Mouse (Mus musculus) MEL (cell line): ENCODE data around the gene Grm5. TPM values are rescaled to one million over a fixed set of nuclear protein-coding genes. Genes with fewer than 3 reads are reported as not detected.

Experiments
- DNase-seq: peaks from one replicate; pipeline ENCODE4 v3.0.0; 2011; ENCODE audit warnings: low read depth, low spot score
- H3K27ac ChIP-seq: 2 replicates; pipeline ENCODE4 v1.5.1; 2012; ENCODE audit warnings: low read depth, mild to moderate bottlenecking, control low read depth, low read length, moderate library complexity; ENCODE audit not compliant: control insufficient read depth
- H3K27me3 ChIP-seq, 2 experiments: fragments of 150-350 bp in 1 of 2; sonication (generic) in 1 of 2; 2 replicates each; pipeline ENCODE4 v1.6.1; 2012; ENCODE audit warnings: low read length in 2 of 2, mild to moderate bottlenecking in 2 of 2, improper control_type of control experiment in 1 of 2, moderate library complexity in 1 of 2; ENCODE audit not compliant: insufficient read depth in 2 of 2, control insufficient read depth in 1 of 2
- H3K36me3 ChIP-seq, 2 experiments: 2 replicates each; pipeline ENCODE4 v1.6.1; 2012 to 2014; ENCODE audit warnings: low read length in 2 of 2, improper control_type of control experiment in 1 of 2, inconsistent platforms in 1 of 2, mild to moderate bottlenecking in 1 of 2; ENCODE audit not compliant: insufficient read depth in 2 of 2, control insufficient read depth in 1 of 2
- H3K4me1 ChIP-seq, 2 experiments: fragments of 150-350 bp in 1 of 2; sonication (generic) in 1 of 2; 2 replicates each; pipeline ENCODE4 v1.6.1; 2012; ENCODE audit warnings: low read length in 2 of 2, improper control_type of control experiment in 1 of 2, mild to moderate bottlenecking in 1 of 2; ENCODE audit not compliant: insufficient read depth in 2 of 2, control insufficient read depth in 1 of 2
- H3K4me3 ChIP-seq, 2 experiments: fragments of 150-350 bp in 1 of 2; sonication (generic) in 1 of 2; 2 replicates each; pipeline ENCODE4 v1.5.1; 2012; ENCODE audit warnings: low read depth in 2 of 2, low read length in 2 of 2, mild to moderate bottlenecking in 2 of 2, moderate library complexity in 2 of 2, control low read depth in 1 of 2, improper control_type of control experiment in 1 of 2; ENCODE audit not compliant: control insufficient read depth in 1 of 2, insufficient read depth in 1 of 2
- H3K79me2 ChIP-seq: 2 replicates; pipeline ENCODE4 v1.6.1; 2012; ENCODE audit warnings: mild to moderate bottlenecking, low read length, moderate library complexity; ENCODE audit not compliant: control insufficient read depth, poor library complexity, insufficient read depth
- H3K9ac ChIP-seq: 2 replicates; pipeline ENCODE4 v1.6.1; 2012; ENCODE audit warnings: low read depth, mild to moderate bottlenecking, control low read depth, low read length, moderate library complexity; ENCODE audit not compliant: control insufficient read depth, poor library complexity, severe bottlenecking
- H3K9me3 ChIP-seq: fragments of 150-350 bp; sonication (generic); replicated peaks from 2 replicates; pipeline ENCODE4 v1.6.1; 2012; ENCODE audit warnings: mild to moderate bottlenecking, low read length, improper control_type of control experiment, moderate library complexity; ENCODE audit not compliant: insufficient read depth
- CHD1 ChIP-seq: IDR thresholded peaks from 2 replicates; pipeline ENCODE4 v1.6.1; 2012; ENCODE audit warnings: low read depth, mild to moderate bottlenecking, inconsistent platforms, low read length, improper control_type of control experiment
- CTCF ChIP-seq, 3 experiments: IDR thresholded peaks in 2 of 3; conservative IDR thresholded peaks in 1 of 3; 2 replicates each; pipeline ENCODE4 v1.5.1; 2011 to 2012; ENCODE audit warnings: low read length in 3 of 3, low read depth in 2 of 3, mild to moderate bottlenecking in 2 of 3, improper control_type of control experiment in 1 of 3, inconsistent platforms in 1 of 3, mixed read lengths in 1 of 3, moderate library complexity in 1 of 3; ENCODE audit not compliant: control insufficient read depth in 1 of 3, insufficient read depth in 1 of 3, poor library complexity in 1 of 3, severe bottlenecking in 1 of 3
- ETS1 ChIP-seq: IDR thresholded peaks from 2 replicates; pipeline ENCODE4 v1.6.1; 2012; ENCODE audit warnings: low read depth, mild to moderate bottlenecking, inconsistent platforms, low read length, improper control_type of control experiment, moderate library complexity
- GABPA ChIP-seq: IDR thresholded peaks from 2 replicates; pipeline ENCODE4 v1.6.1; 2012; ENCODE audit warnings: low read depth, mild to moderate bottlenecking, inconsistent platforms, low read length, improper control_type of control experiment, moderate library complexity
- GATA1 ChIP-seq: IDR thresholded peaks from 2 replicates; pipeline ENCODE4 v1.6.1; 2011; ENCODE audit warnings: low read depth, low read length, improper control_type of control experiment
- HCFC1 ChIP-seq: IDR thresholded peaks from 2 replicates; pipeline ENCODE4 v1.6.1; 2012; ENCODE audit warnings: low read depth, mild to moderate bottlenecking, inconsistent platforms, low read length, improper control_type of control experiment, moderate library complexity
- JUND ChIP-seq: IDR thresholded peaks from 2 replicates; pipeline ENCODE4 v1.6.1; 2011; ENCODE audit warnings: low read depth, mild to moderate bottlenecking, improper control_type of control experiment, low read length
- KAT2A ChIP-seq: conservative IDR thresholded peaks from 2 replicates; pipeline ENCODE4 v1.6.1; 2012; ENCODE audit warnings: low read depth, low read length, improper control_type of control experiment, inconsistent platforms
- MAFK ChIP-seq: IDR thresholded peaks from 2 replicates; pipeline ENCODE4 v1.6.1; 2011; ENCODE audit warnings: low read depth, mild to moderate bottlenecking, low read length, improper control_type of control experiment, borderline replicate concordance
- MAX ChIP-seq: IDR thresholded peaks from 2 replicates; pipeline ENCODE4 v1.6.1; 2011; ENCODE audit warnings: low read length, improper control_type of control experiment
- MAZ ChIP-seq: IDR thresholded peaks from 2 replicates; pipeline ENCODE4 v1.6.1; 2012; ENCODE audit warnings: low read depth, mild to moderate bottlenecking, inconsistent platforms, low read length, improper control_type of control experiment
- MYC ChIP-seq: IDR thresholded peaks from 2 replicates; pipeline ENCODE4 v1.6.1; 2011; ENCODE audit warnings: low read depth, mild to moderate bottlenecking, low read length, improper control_type of control experiment, moderate library complexity
- NELFE ChIP-seq: IDR thresholded peaks from 2 replicates; pipeline ENCODE4 v1.6.1; 2011; ENCODE audit warnings: low read depth, low read length, improper control_type of control experiment
- POLR2A ChIP-seq, 2 experiments: IDR thresholded peaks; 2 replicates each; pipeline ENCODE4 v1.6.1; 2011 to 2012; ENCODE audit warnings: low read length in 2 of 2, mild to moderate bottlenecking in 2 of 2, control low read depth in 1 of 2, improper control_type of control experiment in 1 of 2, low read depth in 1 of 2, moderate library complexity in 1 of 2; ENCODE audit not compliant: control insufficient read depth in 1 of 2, insufficient read depth in 1 of 2, poor library complexity in 1 of 2
- POLR2AphosphoS2 ChIP-seq: IDR thresholded peaks from 2 replicates; pipeline ENCODE4 v1.6.1; 2011; ENCODE audit warnings: low read length, improper control_type of control experiment
- POLR2AphosphoS5 ChIP-seq: IDR thresholded peaks from 2 replicates; pipeline ENCODE4 v1.6.1; 2012; ENCODE audit warnings: low read depth, borderline replicate concordance, mild to moderate bottlenecking, inconsistent platforms, low read length, moderate library complexity, mixed read lengths
- RAD21 ChIP-seq: IDR thresholded peaks from 2 replicates; pipeline ENCODE4 v1.6.1; 2011; ENCODE audit warnings: mild to moderate bottlenecking, low read depth, low read length, improper control_type of control experiment
- RCOR1 ChIP-seq: IDR thresholded peaks from 2 replicates; pipeline ENCODE4 v1.6.1; 2012; ENCODE audit warnings: low read depth, mild to moderate bottlenecking, inconsistent platforms, low read length, improper control_type of control experiment
- SIN3A ChIP-seq: IDR thresholded peaks from 2 replicates; pipeline ENCODE4 v1.6.1; 2012; ENCODE audit warnings: low read length, improper control_type of control experiment, inconsistent platforms
- SMC3 ChIP-seq: IDR thresholded peaks from 2 replicates; pipeline ENCODE4 v1.6.1; 2011; ENCODE audit warnings: low read depth, low read length, improper control_type of control experiment
- TAL1 ChIP-seq: IDR thresholded peaks from 2 replicates; pipeline ENCODE4 v1.6.1; 2012; ENCODE audit warnings: mild to moderate bottlenecking, inconsistent platforms, low read length, moderate library complexity, mixed read lengths
- TCF12 ChIP-seq: IDR thresholded peaks from 2 replicates; pipeline ENCODE4 v1.6.1; 2014; ENCODE audit warnings: low read depth, mild to moderate bottlenecking, inconsistent platforms, low read length, improper control_type of control experiment, moderate library complexity
- UBTF ChIP-seq: IDR thresholded peaks from 2 replicates; pipeline ENCODE4 v1.6.1; 2012; ENCODE audit warnings: low read depth, mild to moderate bottlenecking, inconsistent platforms, low read length, improper control_type of control experiment, moderate library complexity, borderline replicate concordance; ENCODE audit not compliant: insufficient read depth
- USF1 ChIP-seq: IDR thresholded peaks from 2 replicates; pipeline ENCODE4 v1.6.1; 2014; ENCODE audit warnings: low read depth, mild to moderate bottlenecking, inconsistent platforms, low read length, improper control_type of control experiment, moderate library complexity
- USF2 ChIP-seq, 2 experiments: IDR thresholded peaks; 2 replicates each; pipeline ENCODE4 v1.6.1; 2011 to 2012; ENCODE audit warnings: improper control_type of control experiment in 2 of 2, low read length in 2 of 2, borderline replicate concordance in 1 of 2, inconsistent platforms in 1 of 2, low read depth in 1 of 2, mild to moderate bottlenecking in 1 of 2; ENCODE audit not compliant: insufficient read depth in 1 of 2
- ZMIZ1 ChIP-seq: IDR thresholded peaks from 2 replicates; pipeline ENCODE4 v1.6.1; 2012; ENCODE audit warnings: low read depth, mild to moderate bottlenecking, inconsistent platforms, low read length, improper control_type of control experiment, moderate library complexity
- polyA plus RNA-seq, 2 experiments: library from polyadenylated mRNA; stranded (reverse) in 1 of 2; unstranded in 1 of 2; fragments of >175 nt in 1 of 2; fragments of >200 nt in 1 of 2; gene quantifications; 2 replicates each; pipeline versions ENCODE4 v1.2.1 to v1.2.4; 2012; ENCODE audit warnings: low replicate concordance in 2 of 2, low read depth in 1 of 2; ENCODE audit not compliant: insufficient read length in 2 of 2, insufficient read depth in 1 of 2, missing spikeins in 1 of 2
- total RNA-seq: library from RNA; depleted of rRNA; stranded (reverse); fragments of 300-350 nt; gene quantifications from 2 replicates; pipeline ENCODE4 v1.2.3, GENCODE M21; 2012

Grm5 gene
- total and polyA plus RNA-seq, 3 experiments: 0.39 to 0.46 TPM; not detected in 1

DNA sequence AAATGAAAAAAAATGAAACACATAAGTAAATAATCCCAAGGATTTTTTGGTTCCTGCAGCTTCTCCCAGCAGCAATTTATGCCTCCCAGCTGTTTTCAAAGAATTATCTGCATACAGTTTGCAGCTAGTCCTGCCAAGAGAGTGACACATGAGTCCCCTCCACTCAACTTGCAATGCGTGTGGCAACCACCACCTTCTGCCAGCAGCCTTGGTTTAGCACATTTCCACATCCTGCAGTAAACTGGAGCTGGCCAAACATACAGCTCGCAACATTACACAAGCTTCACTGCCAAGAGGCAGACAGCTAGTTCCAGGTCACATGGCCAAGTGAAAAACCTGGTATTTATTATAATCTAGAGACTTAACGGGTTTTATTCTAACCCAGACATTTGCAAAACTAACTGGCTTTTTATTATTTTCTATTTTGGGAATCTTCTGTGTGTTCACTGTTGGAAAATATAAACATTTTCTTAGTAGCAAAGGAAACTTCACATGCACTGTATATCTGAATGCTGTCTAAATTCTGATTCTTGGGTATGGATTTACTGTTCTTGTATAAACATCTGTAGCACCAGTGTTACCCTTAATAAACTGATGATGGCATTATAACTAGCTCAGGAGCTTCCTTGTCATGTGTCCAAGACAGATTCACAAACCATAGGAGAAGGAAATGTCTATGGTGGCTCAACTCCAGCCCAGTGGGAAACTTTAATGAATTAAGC is 443.6 kb downstream of the Grm5 start:
- H3K9me3 ChIP-seq: no peaks in the 10 kb centered on the region
- no peak for DNase-seq
- no peaks in the 10 kb centered on the region for H3K79me2 ChIP-seq
- H3K27ac ChIP-seq: no peak overlapping the region
- H3K27me3 ChIP-seq: no peaks in the 10 kb centered on the region
- H3K9ac ChIP-seq: no peak overlapping the region
- H3K4me1 ChIP-seq: no peaks in the 10 kb centered on the region
- H3K4me3 ChIP-seq: no peak overlapping the region
- TF ChIP-seq MAFK: no peak
- no peak for TF ChIP-seq RCOR1
- TF ChIP-seq USF1: no peak
- no peak for TF ChIP-seq TCF12
- no peak for TF ChIP-seq MAX
- TF ChIP-seq POLR2AphosphoS5: no peak
- no peak for TF ChIP-seq JUND
- TF ChIP-seq ZMIZ1: no peak
- no peak for TF ChIP-seq CTCF (IDR thresholded peaks at IDR 0.05 in 2 of 3, conservative IDR thresholded peaks at IDR 0.05 in 1 of 3; ENCODE audit: control insufficient read depth in 1 of 3, insufficient read depth in 1 of 3, low read depth in 2 of 3, low read length in 3 of 3, poor library complexity in 1 of 3, severe bottlenecking in 1 of 3)
- TF ChIP-seq SMC3: no peak
- TF ChIP-seq POLR2A (IDR thresholded peaks at IDR 0.05; ENCODE audit: control insufficient read depth in 1 of 2, insufficient read depth in 1 of 2, low read depth in 1 of 2, low read length in 2 of 2, poor library complexity in 1 of 2): no peak
- TF ChIP-seq MYC: no peak
- TF ChIP-seq USF2 (IDR thresholded peaks at IDR 0.05; ENCODE audit: borderline replicate concordance in 1 of 2, insufficient read depth in 1 of 2, low read depth in 1 of 2, low read length in 2 of 2): no peak
- no peak for TF ChIP-seq TAL1
- H3K36me3 ChIP-seq: no peaks in the 10 kb centered on the region; a peak in 1 of 4 replicates

- Histone ChIP-seq H3K36me3 (no peaks in the 10 kb centered on the region; a peak in 1 of 4 replicates), H3K9ac (no peak overlapping the region), H3K27me3 (no peaks in the 10 kb centered on the region; a peak in 1 of 4 replicates), H3K9me3 (no peaks in the 10 kb centered on the region), H3K4me3 (no peak overlapping the region), H3K79me2 (no peaks in the 10 kb centered on the region), H3K4me1 (no peaks in the 10 kb centered on the region), H3K27ac (no peak overlapping the region)
- no peak for TF ChIP-seq KAT2A
- TF ChIP-seq POLR2AphosphoS5: no peak
- TF ChIP-seq TCF12: no peak
- no peak for TF ChIP-seq ZMIZ1
- no peak for TF ChIP-seq MYC
- no peak for TF ChIP-seq POLR2AphosphoS2
- no peak for TF ChIP-seq SIN3A
- TF ChIP-seq POLR2A (IDR thresholded peaks at IDR 0.05; ENCODE audit: control insufficient read depth in 1 of 2, insufficient read depth in 1 of 2, low read depth in 1 of 2, low read length in 2 of 2, poor library complexity in 1 of 2): no peak
- no peak for TF ChIP-seq CHD1
- TF ChIP-seq UBTF: no peak
- TF ChIP-seq HCFC1: no peak
- TF ChIP-seq USF2 (IDR thresholded peaks at IDR 0.05; ENCODE audit: borderline replicate concordance in 1 of 2, insufficient read depth in 1 of 2, low read depth in 1 of 2, low read length in 2 of 2): no peak
- TF ChIP-seq GATA1: no peak
- TF ChIP-seq MAZ: no peak
- no peak for TF ChIP-seq ETS1
- TF ChIP-seq RCOR1: no peak
- no peak for TF ChIP-seq NELFE
- TF ChIP-seq RAD21: no peak
- no peak for TF ChIP-seq CTCF (IDR thresholded peaks at IDR 0.05 in 2 of 3, conservative IDR thresholded peaks at IDR 0.05 in 1 of 3; ENCODE audit: control insufficient read depth in 1 of 3, insufficient read depth in 1 of 3, low read depth in 2 of 3, low read length in 3 of 3, poor library complexity in 1 of 3, severe bottlenecking in 1 of 3)
- no peak for TF ChIP-seq GABPA
- no peak for DNase-seq
Measured at GRCm38 (mm10) chr7:88047366-88047765, 463.4 kb downstream of the Grm5 start.
